Mouse (Mus musculus) myocyte (in vitro differentiated cells): Measurements from ENCODE around the gene Rims4.

Source experiments
- CEBPB ChIP-seq: IDR thresholded peaks from 2 replicates; pipeline ENCODE4 v1.6.1; 2011; ENCODE audit warnings: mild to moderate bottlenecking, moderate library complexity; ENCODE audit not compliant: poor library complexity, insufficient read depth, severe bottlenecking
- E2F4 ChIP-seq: IDR thresholded peaks from one replicate; pipeline ENCODE4 v1.6.1; 2011; ENCODE audit warnings: mild to moderate bottlenecking, control low read depth, moderate library complexity; ENCODE audit not compliant: insufficient read depth
- MAX ChIP-seq: IDR thresholded peaks from one replicate; pipeline ENCODE4 v1.6.1; 2011; ENCODE audit warnings: low read depth, mild to moderate bottlenecking, control low read depth
- MYOD1 ChIP-seq, 3 experiments: IDR thresholded peaks; one replicate each; pipeline ENCODE4 v1.6.1; 2011; ENCODE audit warnings: control low read depth in 2 of 3, low read depth in 2 of 3, mild to moderate bottlenecking in 2 of 3, moderate library complexity in 1 of 3; ENCODE audit not compliant: insufficient read length in 2 of 3, control insufficient read depth in 1 of 3
- MYOG ChIP-seq, 3 experiments: IDR thresholded peaks; one replicate each; pipeline ENCODE4 v1.6.1; 2011; ENCODE audit warnings: control low read depth in 2 of 3, low read depth in 2 of 3, mild to moderate bottlenecking in 2 of 3; ENCODE audit not compliant: insufficient read length in 2 of 3, control insufficient read depth in 1 of 3, insufficient read depth in 1 of 3
- POLR2A ChIP-seq: IDR thresholded peaks from one replicate; pipeline ENCODE4 v1.6.1; 2011; ENCODE audit warnings: low read depth, mild to moderate bottlenecking, control low read depth, moderate library complexity; ENCODE audit not compliant: insufficient read length
- POLR2AphosphoS2 ChIP-seq: IDR thresholded peaks from one replicate; pipeline ENCODE4 v1.6.1; 2011; ENCODE audit warnings: low read depth, control low read depth; ENCODE audit not compliant: insufficient read length
- REST ChIP-seq: IDR thresholded peaks from one replicate; pipeline ENCODE4 v1.6.1; 2011; ENCODE audit warnings: mild to moderate bottlenecking, control low read depth, moderate library complexity; ENCODE audit not compliant: insufficient read depth, insufficient read length
- TCF12 ChIP-seq: IDR thresholded peaks from one replicate; pipeline ENCODE4 v1.6.1; 2011; ENCODE audit warnings: mild to moderate bottlenecking, control low read depth; ENCODE audit not compliant: poor library complexity, insufficient read depth, severe bottlenecking
- TCF3 ChIP-seq: IDR thresholded peaks from one replicate; pipeline ENCODE4 v1.6.1; 2011; ENCODE audit warnings: low read depth, control low read depth; ENCODE audit not compliant: insufficient read length
- USF1 ChIP-seq: IDR thresholded peaks from one replicate; pipeline ENCODE4 v1.6.1; 2011; ENCODE audit warnings: low read depth, mild to moderate bottlenecking, control low read depth, moderate library complexity

- TF ChIP-seq USF1 (no peak), POLR2A (no peak), MYOG (IDR thresholded peaks at IDR 0.05; ENCODE audit: control insufficient read depth in 1 of 3, insufficient read depth in 1 of 3, insufficient read length in 2 of 3, low read depth in 2 of 3) (no peak), MAX (no peak), POLR2AphosphoS2 (no peak), MYOD1 (IDR thresholded peaks at IDR 0.05; ENCODE audit: control insufficient read depth in 1 of 3, insufficient read length in 2 of 3, low read depth in 2 of 3) (no peak), TCF3 (no peak), CEBPB (no peak), TCF12 (no peak), E2F4 (no peak), REST (no peak)
Measured at GRCm38 (mm10) chr2:163923113-163923512, 4.6 kb upstream of the Rims4 start.
